Mouse (Mus musculus) testis, adult 2 months (tissue): ENCODE results near the gene Inpp4b. TPM values are rescaled to one million over a fixed set of nuclear protein-coding genes. Genes with fewer than 3 reads are reported as not detected.

Source experiments
- H3K27ac ChIP-seq: fragments of 200-500 bp; 2 replicates; pipeline ENCODE4 v1.5.1; 2012; ENCODE audit warnings: low read depth, low read length; ENCODE audit not compliant: control insufficient read depth, insufficient read depth
- H3K27me3 ChIP-seq: fragments of 200-500 bp; 2 replicates; pipeline ENCODE4 v1.6.1; 2012; ENCODE audit warnings: mild to moderate bottlenecking, low read length, moderate library complexity; ENCODE audit not compliant: control insufficient read depth, insufficient read depth
- H3K36me3 ChIP-seq: fragments of 200-500 bp; 2 replicates; pipeline ENCODE4 v1.6.1; 2012; ENCODE audit warnings: mild to moderate bottlenecking, low read length; ENCODE audit not compliant: control insufficient read depth, insufficient read depth
- H3K4me1 ChIP-seq: fragments of 200-500 bp; 2 replicates; pipeline ENCODE4 v1.6.1; 2012; ENCODE audit warnings: low read length; ENCODE audit not compliant: control insufficient read depth, insufficient read depth
- H3K4me3 ChIP-seq: fragments of 200-500 bp; 2 replicates; pipeline ENCODE4 v1.5.1; 2012; ENCODE audit warnings: low read depth, mild to moderate bottlenecking, low read length, moderate library complexity, mixed read lengths; ENCODE audit not compliant: control insufficient read depth
- CTCF ChIP-seq: fragments of 200-500 bp; IDR thresholded peaks from 2 replicates; pipeline ENCODE4 v1.5.1; 2012; ENCODE audit warnings: low read depth, mild to moderate bottlenecking, inconsistent platforms, low read length, moderate library complexity; ENCODE audit not compliant: control insufficient read depth, insufficient read depth, insufficient replicate concordance
- POLR2A ChIP-seq: fragments of 200-500 bp; IDR thresholded peaks from 2 replicates; pipeline ENCODE4 v1.6.1; 2012; ENCODE audit warnings: low read depth, mild to moderate bottlenecking, inconsistent platforms, low read length, moderate library complexity; ENCODE audit not compliant: control insufficient read depth
- polyA plus RNA-seq: library from polyadenylated mRNA; depleted of rRNA; stranded (reverse); fragments of >200 nt; gene quantifications from 2 replicates; pipeline ENCODE4 v1.2.3, GENCODE M21; 2012

Gene Inpp4b
- polyA plus RNA-seq, 1 experiment: 2.3 TPM

- Histone ChIP-seq H3K4me3 (no peak overlapping the region), H3K36me3 (no peaks in the 10 kb centered on the region), H3K27ac (no peak overlapping the region), H3K27me3 (no peaks in the 10 kb centered on the region), H3K4me1 (no peaks in the 10 kb centered on the region)
- TF ChIP-seq POLR2A (no peak), CTCF (no peak)
Observed at GRCm38 (mm10) chr8:81582906-81583305, 240.6 kb downstream of the Inpp4b start.

- H3K27ac ChIP-seq: no peak overlapping the region
- no peaks in the 10 kb centered on the region for H3K27me3 ChIP-seq
- H3K4me1 ChIP-seq: no peaks in the 10 kb centered on the region
- H3K4me3 ChIP-seq: no peak overlapping the region
- H3K36me3 ChIP-seq: no peaks in the 10 kb centered on the region
- TF ChIP-seq CTCF (no peak), POLR2A (no peak)
Observed at GRCm38 (mm10) chr8:81586783-81587182, 244.4 kb downstream of the Inpp4b start.

GRCm38 (mm10) chr8:81594134-81594714 lies 251.9 kb downstream of the Inpp4b start:
- H3K27ac ChIP-seq: no peak overlapping the region
- no peaks in the 10 kb centered on the region for H3K27me3 ChIP-seq
- no peaks in the 10 kb centered on the region for H3K4me1 ChIP-seq
- H3K36me3 ChIP-seq: no peaks in the 10 kb centered on the region
- TF ChIP-seq POLR2A: no peak
- TF ChIP-seq CTCF: no peak
- H3K4me3 ChIP-seq: no peak overlapping the region

GRCm38 (mm10) chr8:81599209-81599608 lies 256.9 kb downstream of the Inpp4b start:
- TF ChIP-seq POLR2A: no peak
- TF ChIP-seq CTCF: no peak
- Histone ChIP-seq H3K27me3 (no peaks in the 10 kb centered on the region), H3K36me3 (no peaks in the 10 kb centered on the region), H3K4me3 (no peak overlapping the region), H3K27ac (no peak overlapping the region), H3K4me1 (no peaks in the 10 kb centered on the region)

- H3K27ac ChIP-seq: no peak overlapping the region
- H3K27me3 ChIP-seq: no peaks in the 10 kb centered on the region
- no peaks in the 10 kb centered on the region for H3K36me3 ChIP-seq
- H3K4me3 ChIP-seq: no peak overlapping the region
- TF ChIP-seq POLR2A (no peak), CTCF (no peak)
- H3K4me1 ChIP-seq: no peaks in the 10 kb centered on the region
Observed at GRCm38 (mm10) chr8:81601136-81601535, 258.8 kb downstream of the Inpp4b start.

- Histone ChIP-seq H3K27me3 (no peaks in the 10 kb centered on the region), H3K4me3 (no peak overlapping the region), H3K36me3 (no peaks in the 10 kb centered on the region), H3K27ac (no peak overlapping the region), H3K4me1 (no peaks in the 10 kb centered on the region)
- no peak for TF ChIP-seq CTCF
Observed at GRCm38 (mm10) chr8:81608082-81608481, 265.7 kb downstream of the Inpp4b start.

GRCm38 (mm10) chr8:81609064-81609463 lies 266.7 kb downstream of the Inpp4b start:
- H3K36me3 ChIP-seq: no peaks in the 10 kb centered on the region
- H3K27ac ChIP-seq: no peak overlapping the region
- H3K4me1 ChIP-seq: no peaks in the 10 kb centered on the region
- H3K4me3 ChIP-seq: no peak overlapping the region
- H3K27me3 ChIP-seq: no peaks in the 10 kb centered on the region
- TF ChIP-seq CTCF: no peak
- no peak for TF ChIP-seq POLR2A

- TF ChIP-seq POLR2A: no peak
- TF ChIP-seq CTCF: no peak
- Histone ChIP-seq H3K4me3 (no peak overlapping the region), H3K27ac (no peak overlapping the region)
Observed at GRCm38 (mm10) chr8:81612611-81613010, 270.3 kb downstream of the Inpp4b start.

More at GRCm38 (mm10) chr8:81612611-81613010, 270.3 kb downstream of the Inpp4b start:
- no peaks in the 10 kb centered on the region for H3K36me3 ChIP-seq
- no peaks in the 10 kb centered on the region for H3K27me3 ChIP-seq
- H3K4me1 ChIP-seq: no peaks in the 10 kb centered on the region
